Mouse (Mus musculus) cerebellum, adult 8-10 months (tissue): ENCODE measurements around the gene 6030445D17Rik.

ENCODE experiments used
- DNase-seq: peaks from one replicate; pipeline ENCODE4 v3.0.0; 2022

The 6030445D17Rik gene

DNA sequence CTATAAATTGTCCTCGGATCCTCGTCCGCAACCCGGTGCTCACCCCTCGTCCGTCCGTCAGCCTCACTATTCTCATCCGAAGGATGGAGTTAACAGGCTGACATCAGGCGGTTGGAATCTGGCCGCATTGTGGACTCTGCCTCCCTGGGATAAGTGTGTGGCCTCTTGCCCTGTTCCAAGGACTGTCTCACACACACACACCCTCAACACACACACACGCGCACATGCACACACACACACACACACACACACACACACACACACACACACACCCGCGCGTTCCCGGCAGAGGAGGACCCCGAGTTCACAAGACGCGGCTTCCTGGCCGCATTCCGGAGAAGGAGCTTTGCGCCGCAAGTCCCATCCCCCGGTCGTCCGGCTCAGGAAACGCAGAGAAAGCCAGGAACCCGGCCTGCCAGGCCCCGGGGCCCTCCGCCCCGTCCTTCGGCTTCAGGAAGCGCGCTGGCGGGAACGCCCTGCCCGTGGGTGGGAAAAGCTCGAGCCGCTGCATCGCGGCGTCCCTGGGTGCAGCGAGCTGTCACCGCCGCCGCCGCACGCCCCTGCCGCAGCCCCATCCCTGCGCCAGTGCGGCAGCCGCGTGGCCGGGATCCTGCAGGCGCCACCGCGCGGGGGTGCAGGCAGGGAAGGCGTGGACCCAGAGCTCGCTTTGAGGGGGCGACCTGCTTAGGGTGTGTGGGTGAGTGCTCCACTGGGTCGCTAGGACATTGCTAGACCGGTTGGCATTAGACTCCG, at the start of gene 6030445D17Rik:
TSS of gene 6030445D17Rik (plus strand) at position 165 of the 753 bp plus-strand sequence.
- peak; percentile 72 for DNase-seq

- DNase-seq: no peak
These were observed 46.6 kb upstream of the 6030445D17Rik start for GRCm38 (mm10) chr4:136415477-136415876.

DNA sequence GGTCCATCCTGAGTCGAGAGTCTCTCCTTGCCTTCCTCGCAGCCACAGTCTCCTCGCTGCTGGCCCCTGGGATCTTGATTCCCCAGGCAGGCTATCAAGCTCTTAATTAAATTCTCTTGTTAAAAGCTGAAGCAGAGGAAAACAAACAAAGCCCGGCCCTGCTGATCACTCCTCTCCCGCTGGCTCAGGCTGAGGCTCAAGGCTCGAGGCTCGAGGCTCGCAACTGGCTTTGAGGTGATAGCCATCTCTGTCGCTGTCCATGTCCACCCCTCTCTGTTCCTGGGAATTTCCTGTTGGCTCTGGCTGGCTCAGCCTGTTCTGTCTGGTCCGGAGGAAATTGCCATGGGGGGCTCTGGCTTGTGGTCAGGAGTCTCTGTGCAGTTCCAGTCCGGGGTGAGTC, 43.1 kb upstream of the 6030445D17Rik start:
- DNase-seq: no peak

GRCm38 (mm10) chr4:136419386-136419785, 42.7 kb upstream of the 6030445D17Rik start:
- no peak for DNase-seq

GRCm38 (mm10) chr4:136423224-136423623, 38.8 kb upstream of the 6030445D17Rik start, which contains the start of gene Htr1d:
Gene Htr1d (plus strand): TSS chr4:136423524.
- no peak for DNase-seq

- no peak for DNase-seq
These were observed 37.7 kb upstream of the 6030445D17Rik start for GRCm38 (mm10) chr4:136424120-136424999.

GRCm38 (mm10) chr4:136425000-136425288, 37.1 kb upstream of the 6030445D17Rik start:
- peak; percentile 26 for DNase-seq

DNA sequence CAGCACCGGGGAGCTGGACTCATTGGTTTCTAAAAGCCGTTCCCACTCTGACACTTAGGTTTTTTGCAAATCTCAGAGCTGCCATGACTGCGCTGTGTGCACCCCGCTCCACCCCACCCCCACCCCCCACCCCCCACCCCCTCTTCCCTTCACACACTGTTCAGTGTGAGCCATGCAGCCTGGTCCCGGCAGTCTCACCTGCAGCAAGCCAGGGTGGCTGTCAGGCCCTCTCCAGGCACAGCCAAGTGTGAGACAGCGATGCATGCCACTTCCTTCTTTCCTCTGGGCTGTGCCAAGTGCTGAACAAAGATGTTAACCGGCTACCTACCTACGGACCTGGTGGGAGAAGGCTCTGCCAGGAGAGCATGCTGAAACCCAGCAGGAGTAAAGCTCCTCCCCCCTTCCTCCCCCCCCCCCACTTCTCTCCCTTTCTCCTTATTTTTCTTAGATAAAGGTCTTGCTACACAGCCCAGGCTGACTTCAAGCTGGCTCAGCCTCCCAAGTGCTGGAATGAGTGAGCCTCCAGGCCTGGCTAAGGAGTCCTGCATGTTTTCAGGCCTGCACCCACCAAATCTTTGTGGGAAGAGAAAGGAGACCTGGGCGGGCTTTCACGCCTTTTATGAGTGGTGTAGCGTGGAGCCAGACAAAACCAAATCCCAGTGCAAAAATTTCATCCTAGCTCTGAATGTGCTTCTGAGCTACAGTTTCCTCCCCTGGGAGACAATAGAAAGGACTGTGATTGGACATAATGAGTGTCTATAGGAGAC, 31.3 kb upstream of the 6030445D17Rik start:
- no peak for DNase-seq

GRCm38 (mm10) chr4:136431376-136431693, 30.7 kb upstream of the 6030445D17Rik start:
- DNase-seq: peak; percentile 49

- DNase-seq: no peak
These were observed 28.0 kb upstream of the 6030445D17Rik start for GRCm38 (mm10) chr4:136434029-136434428.

GRCm38 (mm10) chr4:136439106-136439505, 22.9 kb upstream of the 6030445D17Rik start:
- DNase-seq: no peak

DNA sequence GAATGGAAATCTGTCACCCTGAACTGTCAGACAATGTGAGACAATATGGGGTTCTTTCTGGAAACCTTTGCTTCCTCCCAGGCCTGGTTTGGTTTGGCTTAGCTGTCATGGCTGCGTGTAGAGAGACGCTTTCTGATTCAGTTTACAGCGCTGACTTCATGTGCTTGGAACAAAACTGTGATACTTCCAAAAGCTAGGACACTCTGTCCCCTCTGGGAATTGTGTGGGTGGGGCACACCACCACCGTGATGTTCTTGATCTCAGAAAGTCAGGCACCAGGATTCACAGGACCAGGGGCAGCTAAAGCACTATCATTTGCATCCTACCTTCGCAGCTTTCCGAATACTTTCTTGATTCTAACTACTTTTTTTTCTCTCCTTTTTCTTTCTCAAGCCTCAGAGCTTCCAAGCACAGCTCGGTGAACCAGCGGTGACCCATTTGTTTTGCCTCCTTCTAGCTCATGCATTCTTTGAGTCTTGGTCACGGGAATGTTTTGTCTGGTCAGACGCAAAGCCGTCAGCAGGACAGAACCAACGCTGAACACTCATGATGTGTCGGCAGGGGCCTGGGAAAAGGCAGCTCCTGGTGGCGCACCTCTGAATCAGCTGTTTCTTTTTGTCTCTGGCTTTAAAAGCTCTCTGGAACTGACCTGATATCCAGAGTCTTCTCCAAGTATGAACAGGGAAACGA, 20.6 kb upstream of the 6030445D17Rik start:
- no peak for DNase-seq

- no peak for DNase-seq
These were observed 17.5 kb upstream of the 6030445D17Rik start for GRCm38 (mm10) chr4:136444561-136444960.

DNA sequence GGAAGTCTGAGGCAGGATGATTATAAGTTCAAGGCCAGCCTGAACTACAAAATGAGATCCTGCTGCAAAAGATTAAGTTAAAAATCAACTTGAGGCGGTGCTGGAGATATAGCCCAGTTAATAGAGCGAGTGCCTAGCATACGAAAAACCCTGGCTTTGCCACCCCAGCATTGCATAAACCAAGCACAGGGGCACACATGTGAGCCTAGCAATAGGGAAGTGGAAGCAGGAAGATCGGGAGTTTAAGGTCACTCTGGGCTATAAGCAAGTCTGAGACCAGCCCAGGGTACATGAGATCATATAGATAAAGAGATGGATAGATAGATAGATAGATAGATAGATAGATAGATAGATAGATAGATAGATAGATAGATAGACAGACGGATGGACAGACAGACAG, 12.3 kb upstream of the 6030445D17Rik start:
- no peak for DNase-seq

DNA sequence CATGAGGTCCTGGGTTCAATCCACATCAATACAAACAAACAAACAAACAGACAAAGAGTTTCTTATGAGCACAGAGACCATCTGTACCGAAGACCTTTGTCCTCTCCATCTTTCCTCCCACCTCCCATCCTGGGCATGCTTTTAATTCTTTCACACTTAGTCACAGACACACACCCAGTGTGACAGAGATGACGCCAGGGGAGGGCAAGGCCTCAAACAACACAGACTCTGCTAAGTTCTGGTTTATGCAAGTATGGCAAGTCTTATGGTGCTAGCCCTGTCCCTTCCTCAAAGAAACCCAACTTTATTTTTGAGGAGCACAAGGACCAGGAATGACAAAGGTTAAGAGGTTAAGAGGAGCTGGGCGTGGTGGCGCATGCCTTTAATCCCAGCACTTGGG, 11.8 kb upstream of the 6030445D17Rik start:
- DNase-seq: no peak

- no peak for DNase-seq
These were observed 10.5 kb upstream of the 6030445D17Rik start for GRCm38 (mm10) chr4:136451564-136451963.

DNA sequence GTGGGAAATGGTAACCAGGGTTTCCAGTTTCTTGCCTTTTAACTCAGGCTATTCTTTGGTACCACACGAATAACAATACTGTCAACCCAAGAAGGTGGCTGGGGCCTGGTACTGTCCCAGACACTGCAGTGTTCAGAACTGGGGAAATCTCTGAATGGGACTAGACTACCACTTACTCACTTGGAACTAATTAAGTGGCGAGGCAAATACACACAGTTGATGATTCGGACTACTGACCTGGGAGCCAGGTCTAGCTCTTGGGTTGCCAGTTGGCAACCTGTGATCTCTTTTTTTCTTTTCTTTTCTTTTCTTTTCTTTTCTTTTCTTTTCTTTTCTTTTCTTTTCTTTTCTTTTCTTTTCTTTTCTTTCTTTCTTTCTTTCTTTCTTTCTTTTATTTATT, 9.8 kb upstream of the 6030445D17Rik start:
- DNase-seq: no peak

DNA sequence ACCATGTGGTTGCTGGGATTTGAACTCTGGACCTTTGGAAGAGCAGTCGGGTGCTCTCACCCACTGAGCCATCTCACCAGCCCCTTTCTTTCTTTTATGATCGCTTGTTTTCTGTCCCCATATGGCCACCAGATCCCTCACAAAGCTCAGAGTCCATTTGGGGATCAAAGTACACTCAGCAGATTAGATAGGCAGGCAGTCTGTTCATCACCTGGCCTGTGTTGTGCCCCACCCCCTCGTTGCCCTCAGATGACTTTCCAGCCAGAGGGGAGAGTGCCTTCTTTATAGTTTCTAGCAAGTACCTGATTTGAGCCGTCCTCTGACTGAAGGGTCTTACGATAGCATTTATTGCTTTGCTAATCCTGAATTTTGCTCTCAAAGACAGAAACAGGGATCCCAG, 9.3 kb upstream of the 6030445D17Rik start:
- DNase-seq: no peak

- peak; percentile 75 for DNase-seq
These were observed 7.2 kb upstream of the 6030445D17Rik start for GRCm38 (mm10) chr4:136454850-136455260.

- peak; percentile 22 for DNase-seq
These were observed 5.4 kb upstream of the 6030445D17Rik start for GRCm38 (mm10) chr4:136456516-136457218.

GRCm38 (mm10) chr4:136458276-136458675, 3.8 kb upstream of the 6030445D17Rik start:
- no peak for DNase-seq

DNA sequence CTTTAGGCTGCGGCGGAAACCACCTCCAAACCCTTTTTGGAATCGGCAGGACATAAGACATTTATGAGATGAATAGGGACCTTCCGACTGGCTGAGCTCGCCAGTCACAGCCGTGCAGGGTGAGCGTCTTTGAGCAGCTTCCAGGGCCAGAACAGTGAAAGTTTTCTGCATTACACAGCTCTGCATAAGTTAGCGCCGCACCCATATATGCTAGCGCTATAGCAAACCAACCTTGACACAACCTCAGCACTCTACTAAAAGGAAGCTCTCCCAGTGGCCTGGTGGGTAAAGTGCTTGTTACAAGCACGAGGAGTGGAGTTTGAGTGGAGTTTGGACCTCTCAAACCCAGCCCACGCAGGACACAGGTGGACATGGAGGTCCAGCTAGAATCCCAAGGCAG, 2.8 kb upstream of the 6030445D17Rik start:
- DNase-seq: no peak
